Mouse (Mus musculus) E14TG2a.4 (cell line): ENCODE data around the gene Fli1.

Source experiments
- H3K27me3 ChIP-seq: 2 replicates; pipeline ENCODE4 v1.6.1; 2014; ENCODE audit warnings: low read length, control low read depth; ENCODE audit not compliant: insufficient read depth
- H3K36me3 ChIP-seq: 2 replicates; pipeline ENCODE4 v1.6.1; 2014; ENCODE audit warnings: low read length, control low read depth; ENCODE audit not compliant: insufficient read depth
- H3K4me1 ChIP-seq: replicated peaks from 2 replicates; pipeline ENCODE4 v1.6.1; 2014; ENCODE audit warnings: low read depth, low read length, control low read depth
- H3K4me3 ChIP-seq: replicated peaks from 2 replicates; pipeline ENCODE4 v1.5.1; 2014; ENCODE audit warnings: mild to moderate bottlenecking, low read length
- H3K9me3 ChIP-seq: 2 replicates; pipeline ENCODE4 v1.6.1; 2014; ENCODE audit warnings: low read length, control low read depth
- CTCF ChIP-seq: conservative IDR thresholded peaks from 2 replicates; pipeline ENCODE4 v1.5.1; 2014; ENCODE audit warnings: low read length
- NANOG ChIP-seq: IDR thresholded peaks from 2 replicates; pipeline ENCODE4 v1.6.1; 2014; ENCODE audit warnings: borderline replicate concordance, low read length, mixed read lengths
- POU5F1 ChIP-seq: IDR thresholded peaks from 2 replicates; pipeline ENCODE4 v1.6.1; 2014; ENCODE audit warnings: low read length, borderline replicate concordance

Fli1 gene

DNA sequence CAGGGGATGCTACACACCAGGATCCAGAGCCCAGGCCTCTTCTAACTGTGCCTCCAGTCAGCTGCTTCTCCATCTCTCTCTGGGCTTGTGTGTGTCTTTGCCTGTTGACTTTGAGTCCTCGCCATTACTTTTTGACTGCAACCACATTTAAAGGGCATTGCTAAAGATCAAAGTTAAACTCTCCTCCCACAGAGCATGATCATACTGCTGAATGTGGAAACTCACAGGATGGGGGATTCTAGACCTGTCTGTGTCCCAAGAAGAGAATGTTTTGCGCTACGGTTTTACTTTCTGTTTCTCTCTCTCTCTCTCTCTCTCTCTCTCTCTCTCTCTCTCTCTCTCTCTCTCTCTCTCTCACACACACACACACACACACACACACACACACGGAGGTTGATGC is 55.3 kb downstream of the Fli1 start:
- TF ChIP-seq POU5F1 = no peak
- no peak for TF ChIP-seq NANOG
- no peak for TF ChIP-seq CTCF

DNA sequence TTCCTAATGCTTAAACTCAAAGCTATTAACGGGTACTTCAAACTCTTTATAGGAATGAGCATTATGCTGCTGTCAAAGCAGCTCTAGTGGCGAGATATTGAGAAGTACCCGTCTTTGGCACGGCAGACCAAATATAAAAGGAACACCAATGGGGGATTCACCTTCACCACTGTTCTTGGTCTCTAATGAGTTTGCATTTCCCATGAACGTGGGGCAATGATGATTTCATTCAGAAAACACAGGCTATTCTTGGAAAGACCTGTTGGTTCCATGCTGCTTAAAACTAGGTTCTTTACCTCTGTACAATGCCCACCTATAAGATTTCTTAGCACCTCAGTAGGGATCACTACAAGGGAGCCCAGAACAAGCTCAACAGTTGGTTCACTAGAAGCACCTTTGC is 62.2 kb downstream of the Fli1 start:
- peaks cover 4% of the 10 kb centered on the region; the same call in 1 of the 2 replicates for H3K27me3 ChIP-seq
- TF ChIP-seq NANOG (no peak), POU5F1 (no peak), CTCF (no peak)
- no peaks in the 10 kb centered on the region for H3K36me3 ChIP-seq
- H3K9me3 ChIP-seq = no peaks in the 10 kb centered on the region; the same call in 1 of the 2 replicates
- H3K4me1 ChIP-seq = peaks cover 3% of the 10 kb centered on the region; the same call in 1 of the 2 replicates
- H3K4me3 ChIP-seq = no peak overlapping the region

More for the DNA sequence above, 55.3 kb downstream of the Fli1 start:
- Histone ChIP-seq H3K9me3 (no peaks in the 10 kb centered on the region), H3K36me3 (no peaks in the 10 kb centered on the region), H3K4me3 (no peak overlapping the region), H3K27me3 (peaks cover 20% of the 10 kb centered on the region), H3K4me1 (no peaks in the 10 kb centered on the region)

DNA sequence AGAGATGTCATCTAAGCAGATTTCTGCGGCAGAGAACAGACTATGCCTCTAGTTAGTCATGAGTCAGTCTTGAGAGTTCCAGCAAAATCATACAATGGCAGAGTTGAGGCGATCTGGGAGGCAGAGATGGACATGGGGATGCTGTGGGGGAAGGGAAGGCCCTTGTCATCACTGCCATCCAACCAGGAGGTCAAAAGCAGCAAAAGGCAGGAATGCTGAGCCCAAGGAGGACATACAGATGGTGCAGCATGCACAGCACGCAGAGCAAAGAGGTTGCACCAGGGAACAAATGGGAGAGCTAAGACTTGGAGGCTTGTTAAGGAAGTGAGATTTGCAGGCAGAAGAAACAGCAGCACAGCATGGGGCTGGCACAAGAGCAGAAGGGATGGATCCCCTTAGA is 63.9 kb downstream of the Fli1 start:
- no peaks in the 10 kb centered on the region for H3K36me3 ChIP-seq
- TF ChIP-seq NANOG = no peak
- TF ChIP-seq CTCF = no peak
- no peak for TF ChIP-seq POU5F1

DNA sequence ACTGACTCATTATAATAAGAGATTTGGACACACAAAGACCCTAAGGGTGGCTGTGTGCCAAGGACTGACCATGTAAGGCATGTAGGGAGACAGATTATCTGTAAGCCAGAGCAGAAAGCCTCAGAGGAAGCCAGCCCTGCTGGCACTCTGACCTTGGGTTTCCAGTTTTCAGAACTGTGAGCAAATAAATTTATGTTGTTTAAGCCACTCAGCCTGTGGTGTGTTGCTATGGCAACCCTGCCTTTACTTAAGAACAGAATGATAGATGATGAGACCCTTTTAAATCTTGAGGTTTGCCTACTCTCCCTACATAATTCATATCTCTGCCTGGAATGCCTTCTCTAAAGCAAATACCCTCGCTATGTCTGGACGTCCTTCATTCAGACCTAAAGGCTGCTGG is 64.6 kb downstream of the Fli1 start:
- Histone ChIP-seq H3K4me3 (no peak overlapping the region), H3K27me3 (peaks cover 4% of the 10 kb centered on the region; the same call in 1 of the 2 replicates), H3K36me3 (no peaks in the 10 kb centered on the region), H3K9me3 (no peaks in the 10 kb centered on the region; the same call in 1 of the 2 replicates), H3K4me1 (peaks cover 3% of the 10 kb centered on the region; the same call in 1 of the 2 replicates)
- TF ChIP-seq POU5F1 (no peak), NANOG (no peak), CTCF (no peak)

More for the DNA sequence above, 63.9 kb downstream of the Fli1 start:
- no peak overlapping the region for H3K4me3 ChIP-seq
- H3K27me3 ChIP-seq = peaks cover 4% of the 10 kb centered on the region; the same call in 1 of the 2 replicates
- no peaks in the 10 kb centered on the region; the same call in 1 of the 2 replicates for H3K9me3 ChIP-seq
- peaks cover 3% of the 10 kb centered on the region; the same call in 1 of the 2 replicates for H3K4me1 ChIP-seq

DNA sequence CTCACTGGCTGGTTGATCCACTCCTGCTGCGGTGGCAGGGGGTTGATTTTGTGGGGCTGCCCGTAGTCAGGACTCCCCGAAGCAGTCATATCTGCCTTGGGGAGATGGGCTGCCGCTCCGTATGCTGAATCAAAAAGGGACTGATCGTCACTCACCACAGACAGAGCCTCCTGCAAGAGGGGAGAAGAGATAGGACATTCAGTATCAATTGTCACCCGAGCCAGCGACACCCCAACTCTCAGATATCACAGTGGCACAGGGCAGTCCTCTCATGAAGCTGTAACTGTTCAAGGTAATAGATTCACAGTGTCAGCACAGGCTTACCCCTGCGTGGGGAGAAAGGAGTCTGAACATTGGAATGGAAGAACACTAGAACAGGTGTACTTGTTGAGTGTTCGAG is 66.1 kb downstream of the Fli1 start:
- no peaks in the 10 kb centered on the region for H3K36me3 ChIP-seq
- H3K9me3 ChIP-seq = no peaks in the 10 kb centered on the region; the same call in 1 of the 2 replicates
- H3K27me3 ChIP-seq = peaks cover 4% of the 10 kb centered on the region; the same call in 1 of the 2 replicates
- H3K4me3 ChIP-seq = no peak overlapping the region
- peaks cover 3% of the 10 kb centered on the region; the same call in 1 of the 2 replicates for H3K4me1 ChIP-seq
- no peak for TF ChIP-seq NANOG
- no peak for TF ChIP-seq CTCF
- TF ChIP-seq POU5F1 = no peak

DNA sequence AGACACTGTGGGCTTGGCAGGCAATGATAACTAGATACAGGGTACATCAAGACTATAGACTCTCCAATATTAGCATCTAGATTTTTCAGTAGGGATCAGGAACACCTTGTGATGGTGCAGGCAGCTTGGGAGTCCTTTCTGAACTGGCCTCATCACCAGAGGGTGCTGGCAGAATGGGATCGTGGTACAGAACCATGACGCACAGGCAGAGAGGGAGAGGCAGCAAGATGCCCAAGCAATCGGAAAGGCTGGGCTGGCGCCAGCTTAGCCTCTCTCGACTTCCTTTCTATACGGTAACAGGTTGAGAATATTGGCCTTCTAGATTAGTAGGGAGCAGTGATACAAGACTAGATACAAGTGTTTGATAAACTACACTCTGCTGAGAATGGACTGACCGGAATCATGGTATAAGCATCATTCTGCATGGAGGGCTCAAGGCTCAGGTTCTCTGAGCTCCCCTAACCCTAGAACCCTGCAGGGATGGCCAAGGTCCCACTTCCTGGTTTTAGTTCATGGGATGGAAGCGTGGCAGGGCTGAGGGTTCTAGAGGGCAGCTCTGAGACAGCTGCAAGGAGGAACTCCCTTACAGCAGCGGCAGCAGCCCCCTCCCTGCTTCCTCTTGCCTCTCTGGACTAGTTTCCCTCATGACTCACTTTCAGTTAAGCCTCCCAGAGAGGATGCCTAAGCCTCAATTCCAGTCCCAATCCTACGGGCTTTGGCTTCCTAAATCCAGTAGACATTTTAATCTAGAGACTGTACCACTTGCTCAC is 67.9 kb downstream of the Fli1 start:
- Histone ChIP-seq H3K36me3 (no peaks in the 10 kb centered on the region), H3K9me3 (no peaks in the 10 kb centered on the region; the same call in 1 of the 2 replicates), H3K4me3 (no peak overlapping the region), H3K27me3 (peaks cover 4% of the 10 kb centered on the region; the same call in 1 of the 2 replicates), H3K4me1 (peaks cover 3% of the 10 kb centered on the region; the same call in 1 of the 2 replicates)
- no peak for TF ChIP-seq CTCF
- no peak for TF ChIP-seq POU5F1
- TF ChIP-seq NANOG = no peak

DNA sequence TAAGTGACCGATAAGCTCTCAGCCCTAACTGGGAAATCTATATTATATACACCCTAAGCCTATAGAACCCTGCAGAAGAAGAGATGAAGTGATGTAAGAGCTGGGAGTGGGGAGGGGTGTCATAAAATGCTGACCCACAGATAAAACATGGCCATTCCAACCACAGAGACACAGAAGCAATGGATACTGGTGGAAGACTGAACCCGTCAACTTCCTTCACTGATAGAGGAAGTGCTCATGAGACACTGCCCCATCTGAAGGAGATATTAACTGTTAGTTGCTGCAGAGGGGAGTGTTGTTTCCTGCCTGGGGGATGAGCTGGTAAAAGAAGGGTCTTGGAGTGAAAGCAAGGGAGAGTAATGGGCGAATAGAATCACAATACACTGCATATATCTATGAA is 70.3 kb downstream of the Fli1 start:
- Histone ChIP-seq H3K27me3 (no peaks in the 10 kb centered on the region), H3K4me3 (no peak overlapping the region), H3K9me3 (no peaks in the 10 kb centered on the region; the same call in 1 of the 2 replicates), H3K36me3 (no peaks in the 10 kb centered on the region), H3K4me1 (peaks cover 3% of the 10 kb centered on the region; the same call in 1 of the 2 replicates)
- no peak for TF ChIP-seq POU5F1
- TF ChIP-seq NANOG = no peak
- no peak for TF ChIP-seq CTCF

DNA sequence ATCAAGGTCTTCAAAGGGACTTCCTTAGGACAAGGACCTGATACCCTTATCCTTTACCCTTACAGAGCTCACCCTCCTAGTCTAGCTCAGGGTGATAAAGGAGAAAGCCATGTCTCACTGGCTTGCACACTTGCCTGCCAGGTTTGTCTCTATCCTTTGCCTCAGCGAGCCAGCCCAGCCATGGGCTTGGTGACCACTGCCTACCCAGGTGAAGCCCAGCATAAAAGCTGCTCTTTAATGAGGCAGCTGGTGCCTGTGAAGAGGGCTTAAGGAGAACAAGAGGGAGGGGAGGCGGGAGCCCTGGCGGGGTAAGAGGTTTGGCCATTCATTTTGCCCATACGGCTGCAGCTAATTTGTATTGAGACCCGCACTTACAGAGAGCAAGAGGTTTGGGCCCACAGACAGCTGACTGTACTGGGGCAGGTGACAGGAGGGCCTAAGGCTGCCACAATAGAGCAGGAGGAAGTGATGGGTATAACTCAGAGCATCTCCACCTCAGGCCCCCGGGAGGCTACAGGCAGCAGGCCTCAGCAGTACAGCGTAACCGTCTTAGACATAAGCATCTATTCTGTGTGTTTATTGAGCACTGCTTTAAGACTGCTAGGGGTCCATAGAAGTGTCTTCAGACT is 73.4 kb downstream of the Fli1 start:
- Histone ChIP-seq H3K4me1 (no peaks in the 10 kb centered on the region), H3K9me3 (0 out of 2 replicates have a peak, but pooled peaks cover under 1% of the 10 kb centered on the region), H3K4me3 (no peak overlapping the region), H3K36me3 (no peaks in the 10 kb centered on the region), H3K27me3 (no peaks in the 10 kb centered on the region; the same call in 1 of the 2 replicates)
- TF ChIP-seq NANOG = no peak
- no peak for TF ChIP-seq POU5F1
- TF ChIP-seq CTCF = no peak

DNA sequence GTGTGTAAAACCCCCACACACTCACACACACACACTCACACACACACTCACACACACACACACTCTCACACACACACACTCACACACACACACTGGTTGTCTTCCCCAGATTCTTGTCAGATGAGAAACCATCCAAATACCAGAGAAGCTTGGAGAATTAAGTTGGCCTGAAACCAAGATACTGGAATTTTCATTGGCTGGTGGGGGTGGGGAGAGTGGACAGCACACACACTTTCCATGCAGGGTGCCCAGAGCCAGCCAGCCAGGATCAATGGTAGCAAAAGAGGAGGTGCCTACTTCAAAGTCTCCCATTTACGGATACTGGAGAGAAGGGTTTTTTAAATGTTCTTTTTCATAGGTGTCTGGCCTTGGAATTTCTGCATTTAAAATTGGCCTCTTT is 74.3 kb downstream of the Fli1 start:
- Histone ChIP-seq H3K36me3 (no peaks in the 10 kb centered on the region), H3K4me3 (no peak overlapping the region), H3K27me3 (no peaks in the 10 kb centered on the region; the same call in 1 of the 2 replicates), H3K9me3 (0 out of 2 replicates have a peak, but pooled peaks cover 5% of the 10 kb centered on the region), H3K4me1 (no peaks in the 10 kb centered on the region)
- TF ChIP-seq POU5F1 = no peak
- no peak for TF ChIP-seq NANOG
- no peak for TF ChIP-seq CTCF
